Mouse (Mus musculus): ENCODE results near the gene Rasl11b.

The Rasl11b gene

GRCm38 (mm10) chr5:74188886-74189285 lies 6.2 kb upstream of the Rasl11b start:
- DNase-seq (ENCODE audit: low read depth), result no peak

- no peak for DNase-seq (ENCODE audit: low read depth)
These were observed 5.5 kb upstream of the Rasl11b start for GRCm38 (mm10) chr5:74189484-74190160.

- DNase-seq (ENCODE audit: low read depth), result no peak
These were observed 5.0 kb upstream of the Rasl11b start for GRCm38 (mm10) chr5:74190161-74190491.

- no peak for DNase-seq (ENCODE audit: low read depth)
These were observed 4.2 kb upstream of the Rasl11b start for GRCm38 (mm10) chr5:74190911-74191310.

- DNase-seq (ENCODE audit: low read depth), result no peak
These were observed 2.1 kb upstream of the Rasl11b start for GRCm38 (mm10) chr5:74193008-74193407.

GRCm38 (mm10) chr5:74193626-74194025 lies 1.5 kb upstream of the Rasl11b start:
- DNase-seq (ENCODE audit: low read depth), result no peak

- DNase-seq (ENCODE audit: low read depth), result no peak
These were observed 852 bp upstream of the Rasl11b start for GRCm38 (mm10) chr5:74194027-74194840.

GRCm38 (mm10) chr5:74195614-74196306 lies 674 bp downstream of the Rasl11b start:
- DNase-seq (ENCODE audit: low read depth), result peak; percentile 25

- peak; percentile 49 for DNase-seq (ENCODE audit: low read depth)
These were observed 1.2 kb downstream of the Rasl11b start for GRCm38 (mm10) chr5:74196307-74196618.

GRCm38 (mm10) chr5:74197541-74198330 lies 2.6 kb downstream of the Rasl11b start:
- no peak for DNase-seq (ENCODE audit: low read depth)

- DNase-seq (ENCODE audit: low read depth), result no peak
These were observed 3.4 kb downstream of the Rasl11b start for GRCm38 (mm10) chr5:74198446-74198845.

- no peak for DNase-seq (ENCODE audit: low read depth)
These were observed 4.7 kb downstream of the Rasl11b start for GRCm38 (mm10) chr5:74199793-74200192.

GRCm38 (mm10) chr5:74200481-74200880 lies 5.4 kb downstream of the Rasl11b start:
- peak; percentile 71 for DNase-seq (ENCODE audit: low read depth)

- DNase-seq (ENCODE audit: low read depth), result no peak
These were observed 6.7 kb downstream of the Rasl11b start for GRCm38 (mm10) chr5:74201570-74202357.

GRCm38 (mm10) chr5:74202515-74202914 lies 7.4 kb downstream of the Rasl11b start:
- DNase-seq (ENCODE audit: low read depth), result no peak

- no peak for DNase-seq (ENCODE audit: low read depth)
These were observed 9.4 kb downstream of the Rasl11b start for GRCm38 (mm10) chr5:74204465-74204864.

GRCm38 (mm10) chr5:74205509-74205908 lies 10.4 kb downstream of the Rasl11b start:
- DNase-seq (ENCODE audit: low read depth), result no peak

GRCm38 (mm10) chr5:74206038-74206437 lies 11.0 kb downstream of the Rasl11b start:
- DNase-seq (ENCODE audit: low read depth), result no peak

- DNase-seq (ENCODE audit: low read depth), result no peak
These were observed 11.6 kb downstream of the Rasl11b start for GRCm38 (mm10) chr5:74206649-74207048.

- no peak for DNase-seq (ENCODE audit: low read depth)
These were observed 12.1 kb downstream of the Rasl11b start for GRCm38 (mm10) chr5:74207209-74207608.

- no peak for DNase-seq (ENCODE audit: low read depth)
These were observed 13.4 kb downstream of the Rasl11b start for GRCm38 (mm10) chr5:74208438-74208837.
